Comparison of ENCODE assay signal across 25 mouse cellular contexts in the genomic region with DNA sequence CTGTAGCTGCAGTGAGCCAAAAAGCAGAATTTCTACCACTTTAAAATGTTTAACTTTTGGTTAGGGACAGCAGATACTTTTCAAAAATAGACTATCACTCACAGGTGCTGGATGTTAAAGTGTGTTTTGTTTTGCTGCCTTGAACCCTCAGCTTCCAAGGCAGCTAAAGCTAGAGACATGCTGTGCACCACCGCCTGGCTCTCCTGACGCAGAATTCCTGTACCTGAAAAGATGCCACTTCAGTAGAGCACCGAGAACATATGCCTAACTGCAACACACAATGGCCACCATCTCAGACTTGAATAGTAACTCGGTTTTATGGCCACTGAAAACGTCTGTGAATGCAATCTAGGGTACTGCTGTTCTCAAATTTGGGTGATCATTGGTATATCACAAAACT. TPM values are rescaled to one million over a fixed set of nuclear protein-coding genes. Genes with fewer than 3 reads are reported as not detected.
DNase-seq lines count a peak whose midpoint lies in the region; ATAC-seq lines count a peak whose summit lies in the region.
"Had no signal": no experiment of that assay in that cellular context is flagged by ENCODE, and none has a peak within 500 bp of the region (broad histone marks: within the 10 kb centered on the region; RNA-seq: fewer than 3 reads in every experiment).

No protein-coding gene starts in this region.

- peak; percentile 30 for DNase-seq in cerebellum, adult 8-10 months
- no peak for DNase-seq in cerebellum, adult 11-12 months
- DNase-seq in intestine, embryonic 14.5 days (ENCODE audit: low spot score), result peak; percentile 46
- DNase-seq in brain, adult 2 months (ENCODE audit: low read depth, low spot score), result peak; percentile 46
- DNase-seq in urinary bladder, adult 18-20 months (ENCODE audit: low spot score in 2 of 2), result no peak
- DNase-seq: adrenal gland, adult 8-10 months; adrenal gland, postnatal 25 days; cerebellum, adult 9-11 months; cerebellum, postnatal 36 days; forebrain, postnatal 0 days; gastrocnemius, adult 2 months; gastrocnemius, postnatal 14 days; heart, adult 18-20 months; heart, postnatal 10 days; heart, postnatal 36 days; kidney, adult 2 months had no signal

- no peaks in the 10 kb centered on the region for H3K36me3 ChIP-seq in intestine, embryonic 14.5 days (ENCODE audit: control insufficient read depth, insufficient read depth, low read length)
- H3K36me3 ChIP-seq in intestine, embryonic 16.5 days (ENCODE audit: control insufficient read depth, insufficient read depth, low read length), result no peaks in the 10 kb centered on the region
- H3K36me3 ChIP-seq: heart, embryonic 12.5 days; heart, embryonic 15.5 days; hindbrain, embryonic 13.5 days had no signal

- ATAC-seq in intestine, embryonic 14.5 days (replicated peaks; ENCODE audit: low FRiP score, low TSS enrichment, low read depth), result no peak
- ATAC-seq in intestine, embryonic 16.5 days, result no peak
- ATAC-seq: activated CD4-positive, CD25-positive, alpha-beta regulatory T cell, adult 4 months; forebrain, embryonic 14.5 days; forebrain, postnatal 0 days; hindbrain, embryonic 16.5 days; intestine, postnatal 0 days had no signal

- H3K4me3 ChIP-seq in intestine, embryonic 14.5 days (ENCODE audit: low read depth, low read length), result no peak overlapping the region
- no peak overlapping the region for H3K4me3 ChIP-seq in intestine, embryonic 16.5 days (ENCODE audit: low read length)
- H3K4me3 ChIP-seq: gastrocnemius, adult 2 months; heart, embryonic 12.5 days; heart, embryonic 15.5 days; hindbrain, embryonic 10.5 days; hindbrain, embryonic 13.5 days had no signal

- H3K27ac ChIP-seq in intestine, embryonic 14.5 days (ENCODE audit: low read depth), result no peak overlapping the region
- H3K27ac ChIP-seq in intestine, embryonic 16.5 days (ENCODE audit: low read length), result no peak overlapping the region
- H3K27ac ChIP-seq: gastrocnemius, adult 2 months; heart, embryonic 15.5 days; hindbrain, embryonic 10.5 days; hindbrain, embryonic 13.5 days had no signal

- H3K27me3 ChIP-seq in intestine, embryonic 14.5 days (replicated peaks; ENCODE audit: control insufficient read depth, insufficient read depth, low read length), result no peaks in the 10 kb centered on the region
- no peaks in the 10 kb centered on the region for H3K27me3 ChIP-seq in intestine, embryonic 16.5 days (replicated peaks; ENCODE audit: control insufficient read depth, insufficient read depth, low read length)
- H3K27me3 ChIP-seq: heart, embryonic 12.5 days; heart, embryonic 15.5 days; hindbrain, embryonic 13.5 days had no signal

- peaks cover 10% of the 10 kb centered on the region for H3K4me1 ChIP-seq in intestine, embryonic 14.5 days (replicated peaks; ENCODE audit: control insufficient read depth, insufficient read depth, low read length)
- H3K4me1 ChIP-seq in intestine, embryonic 16.5 days (ENCODE audit: control insufficient read depth, insufficient read depth, low read length), result peaks cover 14% of the 10 kb centered on the region

- no peak overlapping the region for H3K9ac ChIP-seq in intestine, embryonic 14.5 days (ENCODE audit: low read length)
- H3K9ac ChIP-seq in intestine, embryonic 16.5 days (ENCODE audit: low read depth, low read length), result no peak overlapping the region
- H3K9ac ChIP-seq: forebrain, postnatal 0 days; heart, embryonic 12.5 days; heart, embryonic 15.5 days; hindbrain, embryonic 13.5 days had no signal

- no peak overlapping the region for H3K4me2 ChIP-seq in intestine, embryonic 14.5 days (ENCODE audit: low read length)
- no peak overlapping the region for H3K4me2 ChIP-seq in intestine, embryonic 16.5 days (ENCODE audit: low read depth, low read length)
- H3K4me2 ChIP-seq: heart, embryonic 12.5 days; heart, embryonic 15.5 days; hindbrain, embryonic 13.5 days had no signal

- no peaks in the 10 kb centered on the region for H3K9me3 ChIP-seq in intestine, embryonic 14.5 days (ENCODE audit: control insufficient read depth, low read length)
- H3K9me3 ChIP-seq in intestine, embryonic 16.5 days (ENCODE audit: control insufficient read depth, low read length), result no peaks in the 10 kb centered on the region
- H3K9me3 ChIP-seq: heart, embryonic 12.5 days; heart, embryonic 15.5 days; hindbrain, embryonic 10.5 days; hindbrain, embryonic 13.5 days had no signal

- 60% methylated on average over 5 of the region's 5 CpGs for WGBS in intestine, embryonic 14.5 days
- 66% methylated on average over 5 of the region's 5 CpGs for WGBS in intestine, embryonic 16.5 days

RNA-seq across cellular contexts. Expression of a gene that starts 12.0 kb away (rescaled TPM):
- 19.4 and 20.6 TPM in 2 replicates for polyA plus RNA-seq in intestine, embryonic 14.5 days (2014; fragmentation: Nextera tagmentation; extraction: Ambion mirVana)
- 7.4 and 7.7 TPM in 2 replicates for polyA plus RNA-seq in intestine, embryonic 16.5 days (2015; fragmentation: Nextera tagmentation; extraction: Ambion mirVana)

Comparison
In these comparisons a context has a peak if more than half of its experiments do, and no peak if none do; other contexts are left out.
1. DNase-seq: peak in cerebellum, adult 8-10 months (single experiment), intestine, embryonic 14.5 days (single experiment) and brain, adult 2 months (single experiment); none in cerebellum, adult 11-12 months (single experiment) and urinary bladder, adult 18-20 months (0 of 2).